Mouse (Mus musculus): ENCODE measurements around the gene Olfr1444. TPM values are rescaled to one million over a fixed set of nuclear protein-coding genes. Genes with fewer than 3 reads are reported as not detected.

Gene Olfr1444
- polyA plus RNA-seq, 1 experiment = not detected

- H3K4me3 ChIP-seq (ENCODE audit: low read depth, low read length) = no peak overlapping the region
- WGBS = 53% methylated on average over 1 of the region's 1 CpGs
- H3K4me1 ChIP-seq (ENCODE audit: control insufficient read depth, insufficient read depth, insufficient read length, low read length) = no peaks in the 10 kb centered on the region
- H3K36me3 ChIP-seq (ENCODE audit: control insufficient read depth, insufficient read depth, low read length) = no peaks in the 10 kb centered on the region
- TF ChIP-seq POLR2A (IDR thresholded peaks at IDR 0.05; ENCODE audit: low read depth, low read length) = no peak
- no peak for TF ChIP-seq CTCF (IDR thresholded peaks at IDR 0.05; ENCODE audit: extremely low read depth, insufficient read length, insufficient replicate concordance, low read depth, low read length)
- H3K27me3 ChIP-seq (ENCODE audit: control insufficient read depth, insufficient read depth, low read length) = no peaks in the 10 kb centered on the region
- H3K27ac ChIP-seq (ENCODE audit: insufficient read depth, low read depth, low read length) = no peak overlapping the region
Observed at GRCm38 (mm10) chr19:12831559-12831958, 25.5 kb upstream of the Olfr1444 start.

- H3K27ac ChIP-seq (ENCODE audit: insufficient read depth, low read depth, low read length) = no peak overlapping the region
- no peaks in the 10 kb centered on the region for H3K4me1 ChIP-seq (ENCODE audit: control insufficient read depth, insufficient read depth, insufficient read length, low read length)
- 68% methylated on average over 3 of the region's 3 CpGs for WGBS
- no peak overlapping the region for H3K4me3 ChIP-seq (ENCODE audit: low read depth, low read length)
- no peak for TF ChIP-seq POLR2A (IDR thresholded peaks at IDR 0.05; ENCODE audit: low read depth, low read length)
- no peak for TF ChIP-seq CTCF (IDR thresholded peaks at IDR 0.05; ENCODE audit: extremely low read depth, insufficient read length, insufficient replicate concordance, low read depth, low read length)
- no peaks in the 10 kb centered on the region for H3K27me3 ChIP-seq (ENCODE audit: control insufficient read depth, insufficient read depth, low read length)
- H3K36me3 ChIP-seq (ENCODE audit: control insufficient read depth, insufficient read depth, low read length) = no peaks in the 10 kb centered on the region
Observed at GRCm38 (mm10) chr19:12833625-12834024, 23.5 kb upstream of the Olfr1444 start.

- H3K27me3 ChIP-seq (ENCODE audit: control insufficient read depth, insufficient read depth, low read length) = no peaks in the 10 kb centered on the region
- WGBS = 80% methylated on average over 1 of the region's 1 CpGs
- no peak overlapping the region for H3K4me3 ChIP-seq (ENCODE audit: low read depth, low read length)
- H3K4me1 ChIP-seq (ENCODE audit: control insufficient read depth, insufficient read depth, insufficient read length, low read length) = no peaks in the 10 kb centered on the region
- TF ChIP-seq CTCF (IDR thresholded peaks at IDR 0.05; ENCODE audit: extremely low read depth, insufficient read length, insufficient replicate concordance, low read depth, low read length) = no peak
- H3K27ac ChIP-seq (ENCODE audit: insufficient read depth, low read depth, low read length) = no peak overlapping the region
- H3K36me3 ChIP-seq (ENCODE audit: control insufficient read depth, insufficient read depth, low read length) = no peaks in the 10 kb centered on the region
Observed at GRCm38 (mm10) chr19:12838507-12838906, 18.6 kb upstream of the Olfr1444 start.

GRCm38 (mm10) chr19:12846382-12846781 is 10.7 kb upstream of the Olfr1444 start, which contains the start of gene Gm5244:
Gene Gm5244, plus strand, starts transcription at chr19:12846682.
- H3K36me3 ChIP-seq (ENCODE audit: control insufficient read depth, insufficient read depth, low read length) = no peaks in the 10 kb centered on the region
- H3K27me3 ChIP-seq (ENCODE audit: control insufficient read depth, insufficient read depth, low read length) = no peaks in the 10 kb centered on the region
- no peak within 1 kb of the TSS for H3K4me3 ChIP-seq (ENCODE audit: low read depth, low read length)
- no peak for TF ChIP-seq CTCF (IDR thresholded peaks at IDR 0.05; ENCODE audit: extremely low read depth, insufficient read length, insufficient replicate concordance, low read depth, low read length)
- no peak for TF ChIP-seq POLR2A (IDR thresholded peaks at IDR 0.05; ENCODE audit: low read depth, low read length)
- H3K27ac ChIP-seq (ENCODE audit: insufficient read depth, low read depth, low read length) = no peak within 1 kb of the TSS
- H3K4me1 ChIP-seq (ENCODE audit: control insufficient read depth, insufficient read depth, insufficient read length, low read length) = no peaks in the 10 kb centered on the region

GRCm38 (mm10) chr19:12883555-12883954 is 26.5 kb downstream of the Olfr1444 start, which contains the start of gene Olfr1445:
Gene Olfr1445, plus strand, starts transcription at chr19:12883855.
- H3K36me3 ChIP-seq (ENCODE audit: control insufficient read depth, insufficient read depth, low read length) = no peaks in the 10 kb centered on the region
- H3K4me1 ChIP-seq (ENCODE audit: control insufficient read depth, insufficient read depth, insufficient read length, low read length) = no peaks in the 10 kb centered on the region
- H3K27ac ChIP-seq (ENCODE audit: insufficient read depth, low read depth, low read length) = no peak within 1 kb of the TSS
- no peaks in the 10 kb centered on the region for H3K27me3 ChIP-seq (ENCODE audit: control insufficient read depth, insufficient read depth, low read length)
- WGBS = 83% methylated on average over 2 of the region's 2 CpGs
- no peak for TF ChIP-seq POLR2A (IDR thresholded peaks at IDR 0.05; ENCODE audit: low read depth, low read length)
- no peak for TF ChIP-seq CTCF (IDR thresholded peaks at IDR 0.05; ENCODE audit: extremely low read depth, insufficient read length, insufficient replicate concordance, low read depth, low read length)
- no peak within 1 kb of the TSS for H3K4me3 ChIP-seq (ENCODE audit: low read depth, low read length)

- TF ChIP-seq POLR2A (IDR thresholded peaks at IDR 0.05; ENCODE audit: low read depth, low read length) = no peak
- TF ChIP-seq CTCF (IDR thresholded peaks at IDR 0.05; ENCODE audit: extremely low read depth, insufficient read length, insufficient replicate concordance, low read depth, low read length) = no peak
- Histone ChIP-seq H3K4me3 (ENCODE audit: low read depth, low read length) (no peak within 1 kb of the TSS), H3K36me3 (ENCODE audit: control insufficient read depth, insufficient read depth, low read length) (no peaks in the 10 kb centered on the region), H3K27me3 (ENCODE audit: control insufficient read depth, insufficient read depth, low read length) (no peaks in the 10 kb centered on the region), H3K27ac (ENCODE audit: insufficient read depth, low read depth, low read length) (no peak within 1 kb of the TSS), H3K4me1 (ENCODE audit: control insufficient read depth, insufficient read depth, insufficient read length, low read length) (no peaks in the 10 kb centered on the region)
- 76% methylated on average over 1 of the region's 1 CpGs for WGBS
Observed at GRCm38 (mm10) chr19:12893424-12893823, 36.3 kb downstream of the Olfr1444 start, which contains the start of gene Olfr1446. Gene Olfr1446, minus strand, starts transcription at chr19:12893524.

- H3K4me3 ChIP-seq (ENCODE audit: low read depth, low read length) = no peak within 1 kb of the TSS
- no peak within 1 kb of the TSS for H3K27ac ChIP-seq (ENCODE audit: insufficient read depth, low read depth, low read length)
- no peaks in the 10 kb centered on the region for H3K27me3 ChIP-seq (ENCODE audit: control insufficient read depth, insufficient read depth, low read length)
- 94% methylated on average over 1 of the region's 1 CpGs for WGBS
- H3K4me1 ChIP-seq (ENCODE audit: control insufficient read depth, insufficient read depth, insufficient read length, low read length) = no peaks in the 10 kb centered on the region
- H3K36me3 ChIP-seq (ENCODE audit: control insufficient read depth, insufficient read depth, low read length) = no peaks in the 10 kb centered on the region
- TF ChIP-seq POLR2A (IDR thresholded peaks at IDR 0.05; ENCODE audit: low read depth, low read length) (no peak), CTCF (IDR thresholded peaks at IDR 0.05; ENCODE audit: extremely low read depth, insufficient read length, insufficient replicate concordance, low read depth, low read length) (no peak)
Observed at GRCm38 (mm10) chr19:12903643-12904042, 46.6 kb downstream of the Olfr1444 start, which contains the start of gene Olfr1447. Gene Olfr1447, minus strand, starts transcription at chr19:12903743.

Other genes with a start within 250 kb of the Olfr1444 start
- gene Glyat, start 224.0 kb upstream of the Olfr1444 start, polyA plus RNA-seq (2012; rRNA removed) = not detected in 2 replicates
- not detected in 2 replicates for gene Olfr1442, start 186.8 kb upstream of the Olfr1444 start, polyA plus RNA-seq (2012; rRNA removed)
- gene Olfr1443, start 179.2 kb upstream of the Olfr1444 start, polyA plus RNA-seq (2012; rRNA removed) = not detected in 2 replicates
- not detected in 2 replicates for gene Keg1, start 161.5 kb upstream of the Olfr1444 start, polyA plus RNA-seq (2012; rRNA removed)
- gene Cntf, start 91.7 kb upstream of the Olfr1444 start, polyA plus RNA-seq (2012; rRNA removed) = 0.23 TPM in 1 of 2 replicates, not detected in the other
- 3.3 and 8.0 TPM in 2 replicates for gene Zfp91, start 61.2 kb upstream of the Olfr1444 start, polyA plus RNA-seq (2012; rRNA removed)
- 2.8 and 4.8 TPM in 2 replicates for gene Lpxn, start 61.1 kb upstream of the Olfr1444 start, polyA plus RNA-seq (2012; rRNA removed)
- gene Gm5244, start 10.6 kb upstream of the Olfr1444 start, polyA plus RNA-seq (2012; rRNA removed) = not detected in 2 replicates
- gene Olfr1445, start 26.6 kb downstream of the Olfr1444 start, polyA plus RNA-seq (2012; rRNA removed) = not detected in 2 replicates
- not detected in 2 replicates for gene Olfr1446, start 36.2 kb downstream of the Olfr1444 start, polyA plus RNA-seq (2012; rRNA removed)
- not detected in 2 replicates for gene Olfr1447, start 46.5 kb downstream of the Olfr1444 start, polyA plus RNA-seq (2012; rRNA removed)
- not detected in 2 replicates for gene Olfr1448, start 67.1 kb downstream of the Olfr1444 start, polyA plus RNA-seq (2012; rRNA removed)
- not detected in 2 replicates for gene Olfr1449, start 73.6 kb downstream of the Olfr1444 start, polyA plus RNA-seq (2012; rRNA removed)
- gene Olfr1450, start 93.0 kb downstream of the Olfr1444 start, polyA plus RNA-seq (2012; rRNA removed) = not detected in 2 replicates
- gene Olfr1451, start 137.7 kb downstream of the Olfr1444 start, polyA plus RNA-seq (2012; rRNA removed) = not detected in 2 replicates
- not detected in 2 replicates for gene Olfr1453, start 171.0 kb downstream of the Olfr1444 start, polyA plus RNA-seq (2012; rRNA removed)
- gene Olfr1454, start 203.3 kb downstream of the Olfr1444 start, polyA plus RNA-seq (2012; rRNA removed) = not detected in 2 replicates
- not detected in 2 replicates for gene Olfr1457, start 240.6 kb downstream of the Olfr1444 start, polyA plus RNA-seq (2012; rRNA removed)
- gene Olfr1458, start 249.5 kb downstream of the Olfr1444 start, polyA plus RNA-seq (2012; rRNA removed) = not detected in 2 replicates